Mouse (Mus musculus) monocyte, adult 2 months (primary cell): Measurements from ENCODE around the gene Elof1.
A peak's percentile ranks its signal among the peaks of the same experiment; 100 is the strongest.
"Not testable (repeated sequence)": the region's sequence is repeated elsewhere in the genome, so short reads cannot be mapped to it uniquely, and the experiment has no call there.

ENCODE experiments used
- DNase-seq, 2 experiments: peaks; one replicate each; pipeline ENCODE4 v3.0.0; 2022; ENCODE audit warnings: low spot score in 2 of 2, low read depth in 1 of 2

Elof1 gene

DNA sequence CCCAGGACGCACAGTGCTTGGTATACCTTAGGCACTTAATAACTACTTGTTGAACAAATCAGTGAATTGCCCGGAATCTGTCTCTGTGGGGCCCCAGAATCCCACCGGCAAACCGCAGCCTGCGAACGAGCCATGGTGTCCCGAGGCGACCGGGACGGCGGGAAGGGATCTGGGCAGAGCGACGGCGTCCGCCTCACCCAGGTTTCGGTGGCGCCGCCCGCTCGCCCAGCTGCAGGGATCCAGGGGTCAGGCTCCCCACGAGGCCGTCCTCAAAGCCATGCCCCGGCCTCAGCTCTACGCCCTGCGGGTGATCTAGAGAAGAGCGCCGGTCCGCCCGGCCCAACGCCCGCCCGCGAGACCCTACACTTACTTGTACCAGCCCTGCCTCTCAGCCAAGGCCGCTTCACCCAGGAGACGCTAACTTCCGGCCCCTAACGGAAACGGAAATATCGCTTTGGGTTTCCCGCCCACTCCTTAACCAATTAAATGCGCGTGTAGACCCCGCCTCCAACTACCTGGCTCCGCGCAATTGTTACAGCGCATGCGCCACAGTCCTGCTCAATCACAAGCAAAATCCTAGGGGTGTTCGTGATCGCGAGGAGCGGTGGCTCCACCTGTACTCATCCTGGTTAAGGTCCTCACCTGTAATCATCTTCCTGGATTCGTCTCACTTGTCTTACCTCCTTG lies at the start of gene Elof1:
Gene Elof1, minus strand, starts transcription at position 433 of the 687 bp plus-strand sequence.
- DNase-seq: peak; percentile 78 to 81

DNA sequence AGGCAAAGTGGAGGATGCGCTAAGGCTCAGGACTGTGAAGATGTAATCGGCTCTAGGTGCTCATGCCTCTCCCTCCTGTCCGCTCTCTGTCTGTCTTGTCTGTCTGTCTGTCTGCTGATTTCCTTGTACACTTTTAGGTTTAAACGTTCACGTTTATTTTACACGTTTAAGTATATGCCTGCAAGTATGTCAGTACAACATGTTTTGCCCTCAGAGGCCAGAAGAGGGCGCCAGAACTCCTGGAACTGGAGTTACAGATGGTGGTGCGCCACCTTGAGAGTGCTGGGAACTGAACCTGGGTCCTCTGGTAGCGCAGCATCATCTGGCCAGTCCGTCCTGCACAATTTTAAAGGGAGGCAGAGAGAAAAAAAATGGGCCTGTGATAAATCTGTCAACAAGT lies 49.7 kb upstream of the Elof1 start:
- no peak for DNase-seq

DNA sequence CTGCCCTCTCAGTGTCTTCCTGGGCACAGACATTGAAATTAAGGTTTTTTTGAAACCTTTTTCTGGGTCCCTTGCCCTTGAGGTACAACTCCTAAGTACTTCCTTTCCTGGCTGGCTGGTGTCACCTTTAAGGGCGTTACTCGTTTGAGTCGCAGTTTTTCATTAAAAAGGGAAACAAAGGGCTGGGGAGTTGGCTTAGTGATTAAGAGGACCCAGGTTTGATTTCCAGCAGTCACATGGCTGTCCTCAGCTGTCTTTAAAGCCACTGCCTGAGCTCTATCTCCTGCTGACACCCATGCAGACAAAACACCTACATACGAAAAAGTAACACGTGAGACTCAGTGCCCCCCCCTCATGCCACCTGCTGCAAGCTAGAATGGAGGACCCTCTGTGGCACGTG lies 49.0 kb upstream of the Elof1 start:
- DNase-seq: no peak

DNA sequence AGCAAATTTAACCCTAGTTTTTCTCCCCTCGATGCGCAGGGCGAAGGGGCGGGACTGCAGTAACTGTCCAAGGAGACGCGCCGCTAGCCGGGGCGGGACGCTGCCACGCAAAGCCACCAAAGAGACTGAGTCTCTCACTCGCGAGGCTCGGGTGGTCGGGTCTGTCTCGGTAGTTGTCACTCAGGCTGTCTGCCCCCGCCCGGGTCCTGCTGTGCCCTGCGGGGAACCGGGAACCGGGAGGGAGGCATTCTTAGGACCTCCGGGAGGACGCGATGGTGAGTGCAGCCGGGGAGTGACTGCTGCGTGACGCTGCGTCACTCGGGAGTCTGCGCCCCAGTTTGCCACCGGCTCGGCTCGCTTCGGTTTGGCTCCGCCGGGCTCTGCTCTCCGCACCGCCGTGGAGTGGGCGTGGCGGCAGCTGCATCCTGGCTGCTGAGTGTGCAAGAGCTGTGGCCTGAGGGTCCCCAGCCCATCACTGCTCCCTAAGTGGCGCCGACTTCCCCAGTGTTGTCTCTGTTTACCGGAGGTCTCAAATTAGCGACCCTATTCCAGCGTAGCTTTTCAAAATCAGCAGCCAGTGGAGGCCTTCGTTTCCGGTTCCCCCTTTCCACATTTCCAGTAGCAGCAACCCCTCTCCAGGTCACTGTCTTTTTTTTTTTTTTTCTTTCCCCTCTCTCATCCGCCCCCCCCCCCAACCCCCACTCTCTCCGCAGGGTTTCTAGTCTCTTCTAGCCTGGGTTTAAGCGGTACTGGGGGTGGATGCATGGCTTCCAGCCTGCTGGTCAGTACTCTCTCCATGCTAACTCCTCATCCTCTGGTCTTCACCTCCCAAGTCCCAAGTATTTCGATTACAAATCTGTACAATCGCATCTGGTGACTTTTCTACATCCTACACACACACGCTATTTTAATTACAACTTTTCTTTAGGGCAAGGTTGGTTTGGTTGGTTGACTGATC lies 48.0 kb upstream of the Elof1 start:
- no peak for DNase-seq

DNA sequence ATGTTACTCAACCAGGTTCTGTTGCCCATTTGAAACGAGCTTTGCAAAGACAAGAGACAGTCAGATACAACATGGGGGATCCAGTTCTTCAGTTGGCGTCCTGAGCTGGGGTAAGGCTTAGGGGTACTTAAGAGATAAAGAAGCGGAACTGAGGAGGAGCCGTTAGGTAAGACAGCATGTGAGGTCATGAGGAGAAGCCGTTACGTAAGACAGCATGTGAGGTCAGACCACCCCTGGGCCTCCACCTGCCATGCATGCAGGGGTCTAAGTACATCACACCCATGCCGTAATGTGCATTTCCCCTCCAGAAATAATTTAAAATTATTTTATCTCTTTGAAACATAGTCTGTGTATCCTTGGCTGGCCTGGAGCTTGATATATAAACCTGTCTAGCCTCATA lies 45.9 kb upstream of the Elof1 start:
- DNase-seq: no peak

DNA sequence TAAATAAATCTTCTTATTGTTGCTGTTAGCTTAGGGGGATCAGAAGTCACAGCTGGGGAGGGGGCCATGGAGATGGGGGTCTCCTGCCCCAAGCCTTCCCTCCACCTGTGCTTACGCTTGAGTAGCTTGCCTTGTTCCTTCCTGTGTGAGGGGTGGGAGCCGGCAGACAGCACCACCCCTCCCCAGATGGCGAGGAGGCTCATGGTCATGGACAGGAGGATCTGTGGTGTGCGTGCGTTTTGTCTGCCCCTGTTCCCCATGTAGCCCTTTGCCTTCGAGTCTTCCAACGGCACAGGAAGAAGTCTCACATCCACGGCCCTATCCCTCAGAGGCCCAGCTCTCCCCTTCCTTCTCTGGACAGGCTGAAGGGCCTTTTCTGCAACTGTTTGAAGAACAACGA lies 45.3 kb upstream of the Elof1 start:
- DNase-seq: no peak

DNA sequence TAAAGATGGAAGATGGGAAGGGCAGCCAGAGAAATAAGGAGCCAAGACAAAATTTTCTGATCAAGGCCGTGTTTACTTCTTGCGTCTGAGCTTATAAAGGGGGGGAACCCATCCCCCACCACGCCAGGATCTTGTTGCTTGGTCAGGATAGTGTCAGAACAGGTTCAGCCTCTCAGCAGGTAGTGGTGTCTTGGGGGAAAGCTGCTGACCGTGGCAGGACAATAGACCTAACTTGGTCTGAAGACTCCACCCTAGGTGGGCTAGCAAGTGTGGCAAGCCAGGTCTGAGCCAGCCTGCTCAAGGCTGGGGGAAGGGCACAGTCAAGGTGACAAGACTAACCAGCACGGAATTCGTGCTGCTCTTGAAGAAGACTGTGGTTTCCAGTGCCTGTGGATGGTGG lies 44.3 kb upstream of the Elof1 start:
- DNase-seq: no peak

DNA sequence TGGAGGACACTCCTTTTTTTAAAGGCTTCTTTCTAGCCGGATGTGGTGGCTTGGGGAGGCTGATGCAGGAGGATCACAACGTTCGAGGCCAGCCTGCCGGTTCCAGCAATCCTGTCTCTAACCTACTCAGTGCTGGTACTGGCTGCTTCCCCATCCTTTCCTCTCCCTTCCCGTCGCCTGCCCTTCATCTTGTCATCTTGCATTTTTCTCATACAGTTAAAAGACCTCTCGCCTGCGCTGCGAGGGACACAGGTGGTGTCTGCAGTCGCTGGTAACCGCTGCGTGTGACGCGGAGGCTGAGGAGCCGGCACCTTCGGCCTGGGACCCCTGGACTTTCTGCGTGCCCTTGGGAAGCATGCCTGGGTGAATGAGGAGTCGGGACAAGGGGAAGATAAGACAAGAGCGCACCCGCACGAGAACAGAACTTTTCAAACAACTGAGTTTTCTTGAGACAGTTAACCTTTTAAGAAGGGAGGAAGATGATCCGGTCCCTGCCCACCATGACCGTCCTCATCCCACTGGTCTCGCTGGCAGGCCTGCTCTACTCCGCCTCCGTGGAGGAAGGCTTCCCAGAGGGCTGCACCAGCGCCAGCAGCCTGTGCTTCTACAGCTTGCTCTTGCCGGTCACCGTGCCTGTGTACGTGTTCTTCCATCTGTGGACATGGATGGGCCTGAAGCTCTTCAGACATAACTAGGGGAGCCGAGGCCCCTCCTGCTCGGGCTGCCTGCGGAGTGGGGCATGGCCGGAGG lies 40.7 kb upstream of the Elof1 start:
- DNase-seq: no peak

DNA sequence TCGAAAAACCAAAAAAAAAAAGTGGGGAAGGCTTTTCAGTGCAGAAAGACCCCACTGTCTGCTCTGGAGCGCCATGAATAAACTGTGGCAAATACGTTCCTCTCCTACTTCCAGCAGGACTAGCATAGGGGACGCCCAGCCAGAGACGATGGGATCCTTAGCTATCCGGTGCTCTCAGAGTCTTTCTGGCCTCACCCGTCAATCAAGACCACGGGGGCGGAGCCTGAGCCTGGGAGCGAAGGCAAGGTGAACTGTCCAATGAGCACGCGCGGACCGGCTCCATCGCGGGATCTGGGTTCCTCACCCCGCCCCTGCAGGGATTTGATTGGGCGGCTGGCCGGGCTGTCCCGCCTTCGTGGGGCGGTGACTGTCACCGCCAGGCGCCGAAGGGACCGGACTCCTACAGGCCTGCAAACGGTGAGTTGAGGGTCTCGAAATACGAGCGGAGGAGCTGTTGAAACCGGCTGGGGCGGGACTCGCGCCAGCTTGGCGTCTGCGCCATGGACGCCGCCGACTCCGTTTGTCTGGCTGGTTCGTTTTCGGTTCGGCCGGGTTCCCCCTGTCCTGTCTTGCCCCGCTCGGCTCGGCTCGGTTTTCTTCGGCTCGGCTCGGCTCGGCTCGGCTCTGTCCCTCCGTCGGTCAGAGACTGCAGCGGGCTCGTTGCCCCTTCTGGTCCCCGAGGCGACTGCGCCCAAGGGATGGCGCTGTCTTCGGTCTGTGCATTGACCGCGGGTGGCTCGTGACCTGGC lies 39.7 kb upstream of the Elof1 start, which contains the start of gene Pigyl:
Gene Pigyl, plus strand, starts transcription at position 350 of the 749 bp plus-strand sequence.
- peak; percentile 94 to 96 for DNase-seq

DNA sequence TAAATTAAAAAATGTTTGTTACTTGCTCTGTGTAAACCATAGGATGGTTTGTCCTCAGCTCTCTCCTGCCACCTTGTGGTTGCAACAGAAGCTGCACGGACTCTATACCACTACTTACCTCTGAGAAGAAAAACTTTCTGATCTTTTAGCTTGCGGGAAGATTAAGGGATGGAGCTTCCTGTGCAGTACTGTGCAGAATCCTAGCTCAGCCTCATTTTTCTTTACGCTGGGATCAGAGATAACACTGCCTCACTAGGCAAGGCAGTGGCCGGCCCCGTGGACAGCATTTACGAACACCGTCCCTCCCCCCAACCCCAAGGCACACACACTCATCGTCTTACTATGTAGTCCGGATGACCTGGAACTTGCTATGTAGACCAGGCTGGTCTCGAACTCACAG lies 38.6 kb upstream of the Elof1 start:
- DNase-seq: peak in 1 of 2 experiments; percentile 59

DNA sequence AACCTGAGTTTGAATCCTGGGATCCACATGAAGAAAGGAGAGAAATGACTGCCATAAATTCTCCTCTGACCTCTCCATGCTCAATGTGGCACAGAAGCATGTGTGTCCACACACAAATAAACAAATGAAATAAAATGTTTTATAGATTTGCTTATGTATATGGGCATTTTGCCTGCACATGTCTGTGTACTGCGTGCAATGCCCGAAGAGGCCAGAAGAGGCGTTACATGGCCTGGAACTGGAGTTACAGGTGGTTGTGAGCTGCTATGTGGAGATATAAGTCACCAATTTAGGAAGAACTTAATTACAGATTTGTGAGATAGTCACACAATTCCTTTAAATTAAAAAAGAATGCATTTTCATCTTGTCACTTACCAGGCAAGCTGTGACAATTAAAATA lies 36.8 kb upstream of the Elof1 start:
- DNase-seq: no peak

DNA sequence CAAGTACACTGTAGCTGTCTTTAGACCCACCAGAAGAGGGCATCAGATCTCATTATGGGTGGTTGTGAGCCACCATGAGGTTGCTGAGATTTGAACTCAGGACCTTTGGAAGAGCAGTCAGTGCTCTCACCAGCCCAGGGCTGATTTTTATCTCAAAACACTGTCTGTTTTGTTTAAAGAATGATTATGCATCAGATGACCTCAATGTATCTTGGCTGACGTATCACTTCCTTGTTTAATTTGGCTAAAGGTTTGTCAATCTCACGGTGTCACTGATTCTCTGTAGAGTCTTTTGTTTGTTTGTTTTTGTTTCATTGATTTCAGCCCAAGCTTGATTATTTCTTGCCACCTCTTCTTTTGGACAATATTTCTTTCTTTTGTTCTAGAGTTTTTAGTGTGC lies 34.0 kb upstream of the Elof1 start:
- no peak for DNase-seq

DNA sequence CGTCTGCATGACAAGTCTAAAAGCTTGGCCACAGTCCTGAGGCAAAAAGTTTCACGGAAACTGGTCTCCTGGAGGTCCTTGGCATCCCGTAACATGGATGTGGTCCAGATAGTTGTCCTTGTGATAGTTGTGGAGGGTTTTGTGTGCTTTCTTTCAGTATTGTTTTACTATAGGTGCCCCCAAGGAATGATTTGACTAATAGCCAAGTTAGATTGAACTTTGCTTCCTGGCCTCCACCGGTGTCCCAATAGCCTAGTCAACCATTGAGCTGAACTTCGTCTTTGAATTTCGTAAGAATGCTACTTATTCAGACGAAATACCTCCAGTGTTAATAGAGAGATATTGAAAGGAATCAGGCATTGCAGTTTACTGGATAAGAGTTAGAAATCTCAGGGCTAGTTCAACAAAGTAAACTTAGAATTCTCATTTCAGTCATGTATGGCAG lies 33.3 kb upstream of the Elof1 start:
- not testable (repeated sequence) for DNase-seq

DNA sequence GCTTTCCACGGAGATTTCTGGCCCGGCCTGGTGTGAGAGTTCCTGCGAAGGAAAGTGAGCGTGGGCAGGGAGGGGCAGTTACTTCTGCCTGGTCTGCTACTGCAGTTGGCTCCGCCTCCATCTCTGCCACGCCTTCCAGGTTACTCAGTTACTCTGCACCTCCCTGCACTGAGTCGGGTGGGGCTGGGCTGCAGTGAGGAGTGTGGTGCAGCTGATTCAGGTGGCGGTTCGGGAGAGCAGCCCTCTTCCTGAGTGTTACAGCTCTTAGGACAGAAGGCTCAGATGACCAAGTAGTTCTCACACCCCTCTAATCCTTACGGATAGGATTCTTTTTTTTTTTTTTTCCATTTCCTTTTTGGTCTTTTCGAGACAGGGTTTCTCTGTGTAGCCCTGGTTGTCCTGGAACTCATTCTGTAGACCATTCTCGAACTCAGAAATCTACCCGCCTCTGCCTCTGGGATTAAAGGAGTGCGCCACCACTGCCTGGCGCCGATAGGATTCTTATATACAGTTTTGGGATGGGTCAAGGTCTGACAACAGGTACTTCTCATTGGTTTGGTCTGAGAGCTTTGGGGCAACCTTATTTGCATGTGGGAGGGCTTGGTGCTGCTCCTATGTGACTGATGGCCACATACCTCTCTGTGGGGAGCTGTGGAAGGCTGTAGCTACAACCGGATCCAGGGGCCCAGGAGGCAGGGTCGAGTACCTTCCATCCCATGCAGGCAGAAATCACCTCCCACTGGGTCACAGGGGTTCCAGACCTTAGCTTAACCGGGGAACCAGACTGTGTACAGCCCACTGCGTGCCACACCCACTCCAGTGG lies 32.7 kb upstream of the Elof1 start:
- DNase-seq: no peak

DNA sequence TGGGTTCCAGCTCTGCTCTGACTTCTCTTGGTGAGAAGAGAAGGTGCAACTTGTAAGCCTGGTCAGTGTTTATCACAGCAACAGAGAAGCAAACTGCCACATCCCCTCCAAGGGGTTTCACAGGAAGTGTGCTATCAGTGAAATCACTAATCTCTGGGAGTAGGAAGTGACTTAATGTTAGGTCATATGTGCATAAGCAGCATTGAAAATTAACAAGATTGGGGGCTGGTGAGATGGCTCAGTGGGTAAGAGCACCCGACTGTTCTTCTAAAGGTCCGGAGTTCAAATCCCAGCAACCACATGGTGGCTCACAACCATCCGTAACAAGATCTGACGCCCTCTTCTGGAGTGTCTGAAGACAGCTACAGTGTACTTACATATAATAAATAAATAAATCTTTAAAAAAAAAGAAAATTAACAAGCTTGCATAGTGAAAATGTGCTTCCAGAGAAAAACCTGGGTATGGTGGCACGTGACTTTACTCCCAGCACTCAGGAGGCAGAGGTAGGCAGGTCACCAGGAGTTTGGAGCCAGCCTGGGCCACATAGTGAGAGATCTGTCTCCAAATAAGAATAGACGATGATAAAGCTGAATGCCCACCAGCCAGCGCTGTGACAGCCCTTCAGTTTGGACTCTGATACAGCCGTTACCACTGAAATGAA lies 27.5 kb upstream of the Elof1 start:
- no peak for DNase-seq

DNA sequence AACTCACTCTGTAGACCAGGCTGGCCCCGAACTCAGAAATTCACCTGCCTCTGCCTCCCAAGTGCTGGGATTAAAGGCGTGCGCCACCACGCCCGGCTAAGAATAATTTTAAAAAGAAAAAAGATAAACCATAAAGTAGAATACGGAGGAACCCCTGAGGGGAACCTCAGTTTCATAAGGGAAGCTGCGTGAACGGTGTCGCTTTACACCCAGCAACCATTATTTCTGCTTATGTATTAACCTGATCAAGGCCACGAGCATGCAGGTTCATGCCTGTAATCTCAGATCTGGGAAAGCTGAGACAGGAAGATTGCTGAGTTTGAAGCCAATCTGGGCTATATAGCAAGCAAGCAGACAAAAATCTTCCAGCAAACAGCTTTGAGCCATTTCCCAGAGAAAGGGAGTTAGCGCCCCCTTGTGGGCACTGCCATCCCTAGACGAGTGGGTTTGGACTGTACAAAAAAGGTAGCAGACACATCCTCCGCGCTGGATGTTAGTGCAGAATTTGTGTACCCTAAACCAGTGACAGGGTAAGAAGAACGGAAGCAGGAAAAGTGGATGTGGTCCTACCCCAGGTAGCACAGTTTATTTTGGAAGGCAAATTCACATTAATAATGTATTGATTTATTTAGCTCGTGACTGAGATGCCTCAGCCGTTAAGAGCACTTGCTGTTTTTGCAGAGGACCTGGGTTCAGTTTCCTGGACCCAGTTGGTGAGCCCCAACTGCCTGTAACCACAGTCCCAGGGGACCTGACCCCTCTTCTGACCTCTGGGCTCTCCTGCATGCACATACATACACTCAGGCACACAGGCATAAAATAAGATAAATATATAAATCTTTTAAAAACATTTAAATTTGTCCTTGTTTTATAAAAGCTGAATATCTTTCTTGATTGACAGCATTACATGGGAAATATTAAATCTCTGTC lies 26.4 kb upstream of the Elof1 start:
- peak in 1 of 2 experiments; percentile 81 for DNase-seq

DNA sequence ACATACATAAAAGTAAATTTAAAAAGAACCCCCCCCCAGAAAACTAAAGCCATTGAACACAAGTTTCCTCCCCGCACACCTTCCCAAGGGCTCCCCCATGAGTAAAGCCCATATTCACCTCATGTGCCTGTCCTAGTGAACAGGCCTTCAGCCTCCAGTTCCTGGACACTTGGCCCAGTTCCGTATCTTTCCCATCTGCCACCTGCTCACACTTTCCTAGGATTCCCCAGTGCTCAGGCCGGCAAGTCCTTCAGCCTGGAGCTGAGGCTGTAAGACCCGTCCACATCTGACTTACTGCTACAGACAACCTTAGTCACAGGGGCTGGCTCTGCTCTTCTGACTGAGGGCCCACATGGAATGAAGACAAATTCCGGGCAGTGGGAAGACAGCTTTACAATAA lies 22.8 kb upstream of the Elof1 start:
- DNase-seq: no peak

DNA sequence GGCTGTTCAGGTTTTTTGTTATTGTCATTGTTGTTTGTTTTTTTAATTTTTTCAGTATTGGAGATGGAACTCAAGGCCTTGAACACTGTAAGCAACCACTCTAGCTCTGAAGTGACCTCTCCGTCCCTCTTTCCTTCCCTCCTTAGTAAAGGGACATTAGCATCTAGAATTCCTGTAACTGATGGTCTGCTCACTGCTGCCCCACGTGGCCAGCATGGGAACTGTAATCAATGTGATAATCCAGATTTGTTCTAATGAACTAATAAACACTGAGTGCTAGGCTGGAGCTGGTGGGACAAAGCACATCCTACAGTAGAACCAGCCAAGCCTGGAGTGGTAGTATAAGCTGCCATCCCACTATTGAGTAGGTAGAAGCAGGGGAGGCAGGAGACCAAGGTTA lies 21.5 kb upstream of the Elof1 start:
- DNase-seq: peak in 1 of 2 experiments; percentile 9
